Mouse (Mus musculus) telencephalon, adult 2 months (tissue): ENCODE measurements around the gene Vat1l.
A peak's percentile ranks its signal among the peaks of the same experiment; 100 is the strongest.

Source experiments
- DNase-seq: peaks from one replicate; pipeline ENCODE4 v3.0.0-alpha.2; 2011; ENCODE audit warnings: low read depth, low spot score

Vat1l gene

GRCm38 (mm10) chr8:114295749-114296067, 90.3 kb downstream of the Vat1l start:
- DNase-seq: no peak

- DNase-seq: no peak
These were observed 92.8 kb downstream of the Vat1l start for GRCm38 (mm10) chr8:114298253-114298652.

- no peak for DNase-seq
These were observed 94.7 kb downstream of the Vat1l start for GRCm38 (mm10) chr8:114300072-114300471.

- DNase-seq: no peak
These were observed 100.9 kb downstream of the Vat1l start for GRCm38 (mm10) chr8:114306296-114306695.

- no peak for DNase-seq
These were observed 109.4 kb downstream of the Vat1l start for GRCm38 (mm10) chr8:114314669-114315325.

GRCm38 (mm10) chr8:114318161-114318560, 112.7 kb downstream of the Vat1l start:
- DNase-seq: no peak

- no peak for DNase-seq
These were observed 116.7 kb downstream of the Vat1l start for GRCm38 (mm10) chr8:114322096-114322495.

GRCm38 (mm10) chr8:114331928-114332327, 126.5 kb downstream of the Vat1l start:
- DNase-seq: no peak

GRCm38 (mm10) chr8:114332949-114333348, 127.5 kb downstream of the Vat1l start:
- DNase-seq: no peak

GRCm38 (mm10) chr8:114335721-114336120, 130.3 kb downstream of the Vat1l start:
- no peak for DNase-seq

- no peak for DNase-seq
These were observed 136.9 kb downstream of the Vat1l start for GRCm38 (mm10) chr8:114342276-114342675.

- no peak for DNase-seq
These were observed 139.4 kb downstream of the Vat1l start for GRCm38 (mm10) chr8:114344789-114345188.

- peak; percentile 56 for DNase-seq
These were observed 140.6 kb downstream of the Vat1l start for GRCm38 (mm10) chr8:114346045-114346444.

- peak; percentile 80 for DNase-seq
These were observed 146.4 kb downstream of the Vat1l start for GRCm38 (mm10) chr8:114351643-114352427.

- no peak for DNase-seq
These were observed 155.1 kb downstream of the Vat1l start for GRCm38 (mm10) chr8:114360506-114360905.

- no peak for DNase-seq
These were observed 157.8 kb downstream of the Vat1l start for GRCm38 (mm10) chr8:114363167-114363566.

GRCm38 (mm10) chr8:114363656-114364055, 158.2 kb downstream of the Vat1l start:
- no peak for DNase-seq

GRCm38 (mm10) chr8:114369038-114369976, 163.9 kb downstream of the Vat1l start:
- no peak for DNase-seq

- no peak for DNase-seq
These were observed 169.0 kb downstream of the Vat1l start for GRCm38 (mm10) chr8:114374390-114374789.

GRCm38 (mm10) chr8:114384189-114384588, 178.8 kb downstream of the Vat1l start:
- DNase-seq: no peak

- DNase-seq: no peak
These were observed 182.1 kb downstream of the Vat1l start for GRCm38 (mm10) chr8:114387494-114387893.
